Mouse (Mus musculus) hindbrain, embryonic 12.5 days (tissue): ENCODE results near the gene Phf10. TPM values are rescaled to one million over a fixed set of nuclear protein-coding genes. Genes with fewer than 3 reads are reported as not detected.
"Not testable (repeated sequence)": the region's sequence is repeated elsewhere in the genome, so short reads cannot be mapped to it uniquely, and the experiment has no call there.

Experiments
- ATAC-seq: fragments of 200-750 bp; cut with Nextera tagmentation; 2 replicates; pipeline ENCODE4 v1.8.0; 2017; ENCODE audit warnings: moderate TSS enrichment; ENCODE audit not compliant: low FRiP score
- H3K27ac ChIP-seq: fragments of 300-500 bp; sonication (generic); 2 replicates; pipeline ENCODE4 v1.5.1; 2016; ENCODE audit warnings: mild to moderate bottlenecking
- H3K27me3 ChIP-seq: fragments of 300-500 bp; sonication (generic); 2 replicates; pipeline ENCODE4 v1.6.1; 2016; ENCODE audit warnings: mild to moderate bottlenecking
- H3K36me3 ChIP-seq: fragments of 300-500 bp; sonication (generic); 2 replicates; pipeline ENCODE4 v1.6.1; 2016; ENCODE audit warnings: mild to moderate bottlenecking
- H3K4me1 ChIP-seq: fragments of 300-500 bp; sonication (generic); 2 replicates; pipeline ENCODE4 v1.6.1; 2016
- H3K4me2 ChIP-seq: fragments of 300-500 bp; sonication (generic); replicated peaks from 2 replicates; pipeline ENCODE4 v1.6.1; 2016; ENCODE audit warnings: mild to moderate bottlenecking
- H3K4me3 ChIP-seq: fragments of 300-500 bp; sonication (generic); 2 replicates; pipeline ENCODE4 v1.5.1; 2016; ENCODE audit warnings: mild to moderate bottlenecking
- H3K9ac ChIP-seq: fragments of 300-500 bp; sonication (generic); 2 replicates; pipeline ENCODE4 v1.6.1; 2016; ENCODE audit warnings: mild to moderate bottlenecking, moderate library complexity
- H3K9me3 ChIP-seq: fragments of 300-500 bp; sonication (generic); replicated peaks from 2 replicates; pipeline ENCODE4 v1.6.1; 2016; ENCODE audit warnings: mild to moderate bottlenecking
- WGBS: fragments of 180-500 bp; shearing (Covaris S2); methylation state at CpG from one replicate; pipeline ENCODE4 v1.1.7; 2016; 5-methylcytosine and 5-hydroxymethylcytosine counted together
- polyA plus RNA-seq: library from polyadenylated mRNA; unstranded; fragments of >200 nt; fragmentation: Nextera tagmentation; extraction: Ambion mirVana; gene quantifications from 2 replicates; pipeline ENCODE4 v1.2.1, GENCODE M21; 2016

Phf10 gene
- polyA plus RNA-seq, 1 experiment from 2014 or later: 24.9 TPM

- Histone ChIP-seq H3K27ac (no peak overlapping the region), H3K9ac (0 out of 2 replicates have a peak overlapping the region, but pooled peaks have one; percentile 10), H3K4me2 (no peak overlapping the region), H3K36me3 (no peaks in the 10 kb centered on the region), H3K4me3 (no peak overlapping the region), H3K4me1 (no peaks in the 10 kb centered on the region), H3K9me3 (no peaks in the 10 kb centered on the region), H3K27me3 (no peaks in the 10 kb centered on the region)
- ATAC-seq: no peak
- 27% methylated on average over 1 of the region's 1 CpGs for WGBS
These were observed 54.5 kb downstream of the Phf10 start for GRCm38 (mm10) chr17:14906611-14907010.

DNA sequence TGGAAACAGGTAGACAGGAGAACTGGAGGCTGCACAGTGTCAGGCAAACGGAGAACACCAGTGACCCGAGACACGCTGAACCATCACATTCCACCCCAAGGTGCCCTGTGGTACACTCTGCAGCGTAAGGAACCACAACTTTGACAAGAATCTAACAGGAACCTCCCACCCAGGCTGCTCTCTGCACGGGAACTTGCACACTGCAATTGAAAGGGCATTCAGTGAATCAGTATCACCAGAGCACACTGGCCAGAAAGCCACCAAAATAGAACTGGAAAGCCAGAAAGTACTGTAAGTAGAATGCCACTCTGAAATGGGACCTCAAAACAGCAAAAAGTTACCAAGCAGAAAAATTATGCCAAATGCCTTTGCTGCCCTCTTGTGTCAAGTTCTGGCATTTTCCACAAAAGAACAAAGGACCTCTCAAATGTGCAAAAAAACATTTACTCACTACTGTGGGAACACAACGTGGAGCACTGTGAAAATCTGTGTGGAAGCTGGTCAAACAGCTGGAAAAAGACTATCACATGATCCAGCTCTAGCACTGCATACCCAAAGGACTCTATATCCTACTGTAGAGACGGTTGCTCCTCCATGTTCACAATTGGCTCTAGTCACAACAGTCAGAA is 56.3 kb downstream of the Phf10 start:
- 57% methylated on average over 7 of the region's 7 CpGs for WGBS
- H3K27me3 ChIP-seq: no peaks in the 10 kb centered on the region
- no peak overlapping the region for H3K9ac ChIP-seq
- peak; percentile 57 for ATAC-seq
- H3K36me3 ChIP-seq: no peaks in the 10 kb centered on the region
- no peaks in the 10 kb centered on the region for H3K4me1 ChIP-seq
- H3K4me2 ChIP-seq: no peak overlapping the region
- no peak overlapping the region for H3K4me3 ChIP-seq
- no peak overlapping the region for H3K27ac ChIP-seq
- no peaks in the 10 kb centered on the region for H3K9me3 ChIP-seq

- WGBS: 90% methylated on average over 6 of the region's 6 CpGs
- Histone ChIP-seq H3K4me3 (no peak overlapping the region), H3K36me3 (no peaks in the 10 kb centered on the region), H3K27ac (no peak overlapping the region), H3K4me1 (no peaks in the 10 kb centered on the region), H3K27me3 (no peaks in the 10 kb centered on the region), H3K9ac (no peak overlapping the region), H3K9me3 (no peaks in the 10 kb centered on the region), H3K4me2 (no peak overlapping the region)
- ATAC-seq: peak; percentile 53
These were observed 56.9 kb downstream of the Phf10 start for GRCm38 (mm10) chr17:14904206-14904605.

DNA sequence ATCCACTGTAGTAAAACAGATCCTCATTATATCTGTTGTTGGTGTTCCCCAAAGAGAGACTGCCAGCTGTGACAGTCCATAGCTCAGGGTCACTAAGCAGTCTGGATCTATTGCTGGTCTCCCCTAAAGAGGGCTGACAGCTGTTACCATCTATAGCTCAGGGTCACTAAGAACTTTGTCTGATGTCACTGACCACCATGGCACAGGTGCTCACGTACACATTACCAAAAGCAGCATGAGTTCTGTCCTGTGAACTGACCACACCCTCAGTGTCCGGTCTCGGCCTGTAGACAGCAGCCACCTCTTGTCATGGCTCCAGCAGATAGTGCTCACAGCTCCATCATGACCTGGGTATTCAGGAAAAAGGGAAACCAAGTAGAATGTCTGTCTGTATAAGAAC is 57.9 kb downstream of the Phf10 start:
- Histone ChIP-seq H3K4me1 (no peaks in the 10 kb centered on the region), H3K4me3 (no peak overlapping the region), H3K27ac (no peak overlapping the region), H3K4me2 (no peak overlapping the region), H3K27me3 (no peaks in the 10 kb centered on the region), H3K9me3 (no peaks in the 10 kb centered on the region), H3K9ac (no peak overlapping the region), H3K36me3 (no peaks in the 10 kb centered on the region)
- 79% methylated on average over 3 of the region's 3 CpGs for WGBS
- no peak for ATAC-seq

GRCm38 (mm10) chr17:14898972-14899371 is 62.1 kb downstream of the Phf10 start:
- H3K9me3 ChIP-seq: no peaks in the 10 kb centered on the region
- H3K27ac ChIP-seq: no peak overlapping the region
- H3K9ac ChIP-seq: no peak overlapping the region
- no peak overlapping the region for H3K4me2 ChIP-seq
- H3K27me3 ChIP-seq: no peaks in the 10 kb centered on the region
- no peak for ATAC-seq
- H3K4me1 ChIP-seq: no peaks in the 10 kb centered on the region
- no peaks in the 10 kb centered on the region for H3K36me3 ChIP-seq
- 71% methylated on average over 1 of the region's 1 CpGs for WGBS
- H3K4me3 ChIP-seq: no peak overlapping the region

DNA sequence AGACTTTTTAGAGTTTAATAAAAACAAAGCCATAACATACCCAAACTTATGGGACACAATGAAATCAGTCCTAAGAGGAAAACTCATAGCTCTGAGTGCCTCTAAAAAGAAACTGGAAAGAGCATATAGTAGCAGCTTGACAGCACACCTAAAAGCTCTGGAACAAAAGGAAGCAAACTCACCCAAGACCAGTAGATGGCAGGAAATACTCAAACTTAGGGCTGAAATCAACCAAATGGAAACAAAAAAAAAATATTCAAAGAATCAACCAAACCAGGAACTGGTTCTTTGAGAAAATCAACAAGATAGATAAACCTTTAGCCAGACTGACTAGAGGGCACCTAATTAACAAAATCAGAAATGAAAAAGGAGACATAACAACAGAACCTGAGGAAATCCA is 66.0 kb downstream of the Phf10 start:
- not testable (repeated sequence) for ATAC-seq, H3K4me3 ChIP-seq, H3K4me2 ChIP-seq, H3K4me1 ChIP-seq, H3K9ac ChIP-seq, H3K27ac ChIP-seq, H3K27me3 ChIP-seq, H3K9me3 ChIP-seq, H3K36me3 ChIP-seq

Other genes with a start within 250 kb of the Phf10 start
- 7.0 and 8.5 TPM in 2 replicates for gene Wdr27, start 18.1 kb downstream of the Phf10 start, polyA plus RNA-seq
- gene 1600012H06Rik, start 18.1 kb downstream of the Phf10 start, polyA plus RNA-seq: 37.5 and 39.5 TPM in 2 replicates
- 10.3 and 12.2 TPM in 2 replicates for gene 9030025P20Rik, start 17.2 kb upstream of the Phf10 start, polyA plus RNA-seq
- 1.1 TPM in 1 of 2 replicates, not detected in the other for gene Gm3417, start 17.5 kb upstream of the Phf10 start, polyA plus RNA-seq
- 10.3 and 11.7 TPM in 2 replicates for gene Gm3435, start 48.9 kb upstream of the Phf10 start, polyA plus RNA-seq
- 97.1 and 112 TPM in 2 replicates for gene Ermard, start 79.9 kb upstream of the Phf10 start, polyA plus RNA-seq
- not detected in 2 replicates for gene Tcte3, start 80.2 kb upstream of the Phf10 start, polyA plus RNA-seq
- gene Gm3448, start 80.3 kb upstream of the Phf10 start, polyA plus RNA-seq: 5.9 and 6.5 TPM in 2 replicates